Mouse (Mus musculus): ENCODE results near the gene Tmem125.
"Not testable (repeated sequence)": the region's sequence is repeated elsewhere in the genome, so short reads cannot be mapped to it uniquely, and the experiment has no call there.

- not testable (repeated sequence) for TF ChIP-seq CTCF, EP300 (IDR thresholded peaks at IDR 0.05; ENCODE audit: low read depth)
These were observed 3.7 kb upstream of the Tmem125 start for GRCm38 (mm10) chr4:118547424-118548129.
